Mouse (Mus musculus) hindbrain, embryonic 16.5 days (tissue): ENCODE results near the gene Tmem253. TPM values are rescaled to one million over a fixed set of nuclear protein-coding genes. Genes with fewer than 3 reads are reported as not detected.

Experiments used
- ATAC-seq: fragments of 200-750 bp; cut with Nextera tagmentation; 2 replicates; pipeline ENCODE4 v1.8.0; 2017; ENCODE audit warnings: moderate TSS enrichment, moderate library complexity
- H3K27ac ChIP-seq: fragments of 300-500 bp; sonication (generic); 2 replicates; pipeline ENCODE4 v1.5.1; 2014; ENCODE audit warnings: low read depth, mild to moderate bottlenecking, control low read depth, low read length, moderate library complexity
- H3K27me3 ChIP-seq: fragments of 300-500 bp; sonication (generic); replicated peaks from 2 replicates; pipeline ENCODE4 v1.6.1; 2014; ENCODE audit warnings: low read length; ENCODE audit not compliant: control insufficient read depth, insufficient read depth
- H3K36me3 ChIP-seq: fragments of 300-500 bp; sonication (generic); 2 replicates; pipeline ENCODE4 v1.6.1; 2014; ENCODE audit warnings: mild to moderate bottlenecking, low read length, moderate library complexity, mixed read lengths; ENCODE audit not compliant: control insufficient read depth, insufficient read depth
- H3K4me1 ChIP-seq: fragments of 300-500 bp; sonication (generic); 2 replicates; pipeline ENCODE4 v1.6.1; 2014; ENCODE audit warnings: low read depth, low read length; ENCODE audit not compliant: control insufficient read depth, insufficient read depth
- H3K4me2 ChIP-seq: fragments of 300-500 bp; sonication (generic); 2 replicates; pipeline ENCODE4 v1.6.1; 2014; ENCODE audit warnings: mild to moderate bottlenecking, low read length, control low read depth, moderate library complexity
- H3K4me3 ChIP-seq: fragments of 300-500 bp; sonication (generic); 2 replicates; pipeline ENCODE4 v1.5.1; 2014; ENCODE audit warnings: mild to moderate bottlenecking, low read length, control low read depth, moderate library complexity
- H3K9ac ChIP-seq: fragments of 300-500 bp; sonication (generic); 2 replicates; pipeline ENCODE4 v1.6.1; 2014; ENCODE audit warnings: low read depth, mild to moderate bottlenecking, control low read depth, low read length, moderate library complexity
- H3K9me3 ChIP-seq: fragments of 300-500 bp; sonication (generic); 2 replicates; pipeline ENCODE4 v1.6.1; 2014; ENCODE audit warnings: mild to moderate bottlenecking, low read length, moderate library complexity; ENCODE audit not compliant: control insufficient read depth
- WGBS: fragments of 180-500 bp; shearing (Covaris S2); extraction: QIAGEN DNeasy Blood & Tissue Kit; methylation state at CpG from one replicate; pipeline ENCODE4 v1.1.7; 2014; 5-methylcytosine and 5-hydroxymethylcytosine counted together
- polyA plus RNA-seq: library from polyadenylated mRNA; unstranded; fragments of >200 nt; fragmentation: Nextera tagmentation; extraction: Ambion mirVana; gene quantifications from 2 replicates; pipeline ENCODE4 v1.2.1, GENCODE M21; 2015

The Tmem253 gene
- polyA plus RNA-seq, 1 experiment from 2014 or later: 0.51 TPM

- 89% methylated on average over 15 of the region's 15 CpGs for WGBS
- Histone ChIP-seq H3K9ac (peak overlapping the region; percentile 91), H3K4me1 (peaks cover 35% of the 10 kb centered on the region), H3K9me3 (no peaks in the 10 kb centered on the region), H3K4me3 (peak overlapping the region; percentile 68), H3K27me3 (no peaks in the 10 kb centered on the region), H3K4me2 (peak overlapping the region; percentile 73), H3K27ac (peak overlapping the region; percentile 98), H3K36me3 (no peaks in the 10 kb centered on the region)
- no peak for ATAC-seq
Measured at GRCm38 (mm10) chr14:52018248-52019050, 3.0 kb downstream of the Tmem253 start.

- no peak; the same call in 1 of the 2 replicates for ATAC-seq
- peak overlapping the region; percentile 68 for H3K4me3 ChIP-seq
- peak overlapping the region; percentile 98 for H3K27ac ChIP-seq
- H3K9me3 ChIP-seq: no peaks in the 10 kb centered on the region
- peak overlapping the region; percentile 91 for H3K9ac ChIP-seq
- no peaks in the 10 kb centered on the region for H3K36me3 ChIP-seq
- 28% methylated on average over 12 of the region's 12 CpGs for WGBS
- H3K4me2 ChIP-seq: peak overlapping the region; percentile 73
- H3K27me3 ChIP-seq: no peaks in the 10 kb centered on the region
- H3K4me1 ChIP-seq: peaks cover 35% of the 10 kb centered on the region
Measured at GRCm38 (mm10) chr14:52019051-52019589, 3.7 kb downstream of the Tmem253 start.

GRCm38 (mm10) chr14:52019590-52020340 is 4.3 kb downstream of the Tmem253 start:
- H3K4me1 ChIP-seq: peaks cover 35% of the 10 kb centered on the region
- ATAC-seq: peak; percentile 91

DNA sequence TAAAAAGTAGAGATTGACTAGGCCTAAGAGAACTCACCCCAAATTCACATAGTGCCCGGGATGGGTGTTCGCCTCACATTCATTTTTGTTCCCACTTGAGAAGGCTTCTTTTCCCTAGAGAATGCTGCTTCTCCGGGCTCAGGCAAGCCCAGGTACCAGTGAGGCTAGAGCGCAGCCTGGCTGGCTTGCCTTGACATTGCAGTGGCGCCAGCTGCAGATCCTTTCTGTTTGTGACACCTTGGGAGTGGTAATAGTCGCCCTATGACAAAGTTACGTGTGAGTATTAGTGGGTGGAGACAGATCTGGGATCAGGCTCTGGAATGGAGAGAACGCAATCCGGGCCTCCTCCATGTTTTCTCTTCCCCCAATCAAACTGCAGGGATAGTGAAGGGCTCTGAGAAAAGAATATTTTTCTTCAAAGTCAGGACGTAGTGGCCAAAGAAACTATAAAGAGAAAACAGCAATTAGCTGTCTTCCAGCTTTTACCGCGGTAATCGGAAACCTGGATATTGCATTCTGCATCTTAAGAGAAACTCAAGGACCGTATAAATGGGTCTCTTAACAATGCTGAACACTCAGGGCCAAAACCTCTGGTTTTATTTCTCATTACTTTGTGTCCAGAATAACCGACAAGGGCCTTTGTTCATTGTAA is 5.2 kb downstream of the Tmem253 start, which contains the start of gene Zfp219:
Gene Zfp219, minus strand, starts transcription at position 248 of the 652 bp plus-strand sequence.
- H3K4me1 ChIP-seq: peaks cover 29% of the 10 kb centered on the region
- 5% methylated on average over 15 of the region's 15 CpGs for WGBS
- H3K27ac ChIP-seq: peak within 1 kb of the TSS; percentile 98

More at GRCm38 (mm10) chr14:52019590-52020340, 4.3 kb downstream of the Tmem253 start:
- H3K4me3 ChIP-seq: peak overlapping the region; percentile 68
- WGBS: under 1% methylated on average over 58 of the region's 74 CpGs
- peak overlapping the region; percentile 73 for H3K4me2 ChIP-seq
- no peaks in the 10 kb centered on the region for H3K27me3 ChIP-seq
- peak overlapping the region; percentile 98 for H3K27ac ChIP-seq
- peak overlapping the region; percentile 91 for H3K9ac ChIP-seq
- H3K9me3 ChIP-seq: no peaks in the 10 kb centered on the region
- no peaks in the 10 kb centered on the region for H3K36me3 ChIP-seq

DNA sequence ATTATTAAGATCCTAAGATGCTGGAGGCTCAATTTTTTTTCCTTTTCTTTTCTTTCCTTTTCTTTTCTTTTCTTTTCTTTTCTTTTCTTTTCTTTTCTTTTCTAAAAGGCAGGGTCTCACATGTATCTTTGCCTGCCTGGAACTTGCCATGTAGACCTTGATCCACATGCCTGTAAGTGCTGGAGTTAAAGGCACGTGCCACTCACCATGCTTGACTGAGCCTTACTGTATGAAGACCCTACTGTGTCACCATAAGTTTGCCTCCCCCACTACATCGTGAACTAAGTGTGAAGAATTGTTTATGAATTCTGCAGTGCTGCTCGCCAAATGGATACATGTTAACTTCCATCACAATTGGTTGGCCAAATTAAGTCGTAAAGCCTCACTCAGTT is 5.7 kb downstream of the Tmem253 start:
- ATAC-seq: no peak

More for the DNA sequence above, 5.2 kb downstream of the Tmem253 start, which contains the start of gene Zfp219:
- no peaks in the 10 kb centered on the region for H3K9me3 ChIP-seq
- no peaks in the 10 kb centered on the region for H3K36me3 ChIP-seq
- peak within 1 kb of the TSS; percentile 91 for H3K9ac ChIP-seq
- H3K27me3 ChIP-seq: no peaks in the 10 kb centered on the region
- H3K4me2 ChIP-seq: peak within 1 kb of the TSS; percentile 73
- peak within 1 kb of the TSS; percentile 68 for H3K4me3 ChIP-seq
- peak; percentile 66 for ATAC-seq

GRCm38 (mm10) chr14:52021568-52022212 is 6.2 kb downstream of the Tmem253 start:
- Histone ChIP-seq H3K27me3 (no peaks in the 10 kb centered on the region), H3K4me3 (no peak overlapping the region), H3K27ac (no peak overlapping the region), H3K9ac (no peak overlapping the region; the same call in 1 of the 2 replicates), H3K4me2 (no peak overlapping the region), H3K4me1 (peaks cover 25% of the 10 kb centered on the region), H3K36me3 (no peaks in the 10 kb centered on the region), H3K9me3 (no peaks in the 10 kb centered on the region)
- WGBS: 87% methylated on average over 8 of the region's 8 CpGs
- ATAC-seq: no peak

More for the DNA sequence above, 5.7 kb downstream of the Tmem253 start:
- H3K4me1 ChIP-seq: peaks cover 25% of the 10 kb centered on the region
- no peaks in the 10 kb centered on the region for H3K9me3 ChIP-seq
- WGBS: 58% methylated on average over 4 of the region's 4 CpGs
- no peaks in the 10 kb centered on the region for H3K36me3 ChIP-seq
- no peaks in the 10 kb centered on the region for H3K27me3 ChIP-seq
- H3K9ac ChIP-seq: no peak overlapping the region; the same call in 1 of the 2 replicates
- H3K4me2 ChIP-seq: peak overlapping the region; percentile 73
- H3K27ac ChIP-seq: peak overlapping the region; percentile 98; the same call in 1 of the 2 replicates
- H3K4me3 ChIP-seq: no peak overlapping the region

DNA sequence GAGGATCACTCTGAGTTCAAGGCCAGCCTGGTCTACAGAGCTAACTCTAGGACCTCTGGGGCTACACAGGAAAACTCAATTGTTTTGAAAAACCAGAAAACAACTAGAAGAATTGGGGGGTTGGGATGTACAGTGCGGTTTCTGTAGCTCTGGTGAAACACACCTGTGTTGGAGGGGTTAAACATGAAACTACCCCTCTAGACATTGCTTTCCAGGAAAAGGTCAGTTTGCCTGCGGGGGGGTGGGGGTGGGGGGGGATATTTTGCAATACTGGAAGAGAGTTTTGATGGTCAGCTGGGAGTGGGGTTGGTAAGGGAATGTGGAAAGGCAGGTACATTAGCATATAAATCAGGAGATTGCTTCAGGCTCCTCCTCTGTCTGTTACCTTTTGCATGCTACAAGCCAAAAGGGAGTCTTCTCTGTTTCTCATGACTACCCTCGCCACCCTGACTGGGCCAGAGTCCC is 6.8 kb downstream of the Tmem253 start:
- whole genome bisulfite sequencing: 59% methylated on average over 3 of the region's 3 CpGs
- H3K27ac ChIP-seq: no peak overlapping the region
- H3K4me2 ChIP-seq: peak overlapping the region; percentile 53
- ATAC-seq: no peak
- H3K27me3 ChIP-seq: no peaks in the 10 kb centered on the region
- H3K9me3 ChIP-seq: no peaks in the 10 kb centered on the region
- peaks cover 25% of the 10 kb centered on the region for H3K4me1 ChIP-seq
- H3K4me3 ChIP-seq: no peak overlapping the region
- no peaks in the 10 kb centered on the region for H3K36me3 ChIP-seq
- 0 out of 2 replicates have a peak overlapping the region, but pooled peaks have one; percentile 36 for H3K9ac ChIP-seq
